Mouse (Mus musculus): ENCODE results near the gene Rapgef4.

- TF ChIP-seq ZNF384 (IDR thresholded peaks at IDR 0.05; ENCODE audit: low read depth, low read length) (no peak), CHD2 (IDR thresholded peaks at IDR 0.05; ENCODE audit: low read depth, low read length) (no peak)
Measured at GRCm38 (mm10) chr2:72002843-72003370, 21.9 kb downstream of the Rapgef4 start.

All from ES-E14 (cell line).